Mouse (Mus musculus): ENCODE results near the gene Uroc1. TPM values are rescaled to one million over a fixed set of nuclear protein-coding genes. Genes with fewer than 3 reads are reported as not detected.

Uroc1 gene
- total RNA-seq, 1 experiment from 2014 or later: not detected

- ATAC-seq (replicated peaks in 1 of 2; ENCODE audit: insufficient read depth in 1 of 2, low FRiP score in 2 of 2, low TSS enrichment in 1 of 2, low read depth in 1 of 2, poor library complexity in 2 of 2, severe bottlenecking in 2 of 2): no peak
These were observed 62.7 kb downstream of the Uroc1 start for GRCm38 (mm10) chr6:90395751-90396150.

GRCm38 (mm10) chr6:90397291-90397690 is 64.2 kb downstream of the Uroc1 start:
- no peak for ATAC-seq (replicated peaks in 1 of 2; ENCODE audit: insufficient read depth in 1 of 2, low FRiP score in 2 of 2, low TSS enrichment in 1 of 2, low read depth in 1 of 2, poor library complexity in 2 of 2, severe bottlenecking in 2 of 2)

- no peak for ATAC-seq (replicated peaks in 1 of 2; ENCODE audit: insufficient read depth in 1 of 2, low FRiP score in 2 of 2, low TSS enrichment in 1 of 2, low read depth in 1 of 2, poor library complexity in 2 of 2, severe bottlenecking in 2 of 2)
These were observed 75.5 kb downstream of the Uroc1 start for GRCm38 (mm10) chr6:90408632-90409031.

GRCm38 (mm10) chr6:90410972-90411371 is 77.9 kb downstream of the Uroc1 start:
- ATAC-seq (replicated peaks in 1 of 2; ENCODE audit: insufficient read depth in 1 of 2, low FRiP score in 2 of 2, low TSS enrichment in 1 of 2, low read depth in 1 of 2, poor library complexity in 2 of 2, severe bottlenecking in 2 of 2): no peak

GRCm38 (mm10) chr6:90411926-90412325 is 78.8 kb downstream of the Uroc1 start:
- ATAC-seq (replicated peaks in 1 of 2; ENCODE audit: insufficient read depth in 1 of 2, low FRiP score in 2 of 2, low TSS enrichment in 1 of 2, low read depth in 1 of 2, poor library complexity in 2 of 2, severe bottlenecking in 2 of 2): no peak

Other genes starting within 250 kb of the Uroc1 start
- gene Vmn1r50, start 231.9 kb upstream of the Uroc1 start, total RNA-seq (2017): not detected in 2 replicates
- not detected in 2 replicates for gene Vmn1r51, start 210.7 kb upstream of the Uroc1 start, total RNA-seq (2017)
- gene Vmn1r52, start 158.5 kb upstream of the Uroc1 start, total RNA-seq (2017): not detected in 2 replicates
- gene V1ra8, start 130.5 kb upstream of the Uroc1 start, total RNA-seq (2017): not detected in 2 replicates
- gene Vmn1r53, start 108.8 kb upstream of the Uroc1 start, total RNA-seq (2017): not detected in 2 replicates
- not detected in 2 replicates for gene Vmn1r54, start 87.0 kb upstream of the Uroc1 start, total RNA-seq (2017)
- not detected in 2 replicates for gene BC048671, start 32.1 kb upstream of the Uroc1 start, total RNA-seq (2017)
- gene Chst13, start 8.1 kb upstream of the Uroc1 start, total RNA-seq (2017): 1.4 TPM in 1 of 2 replicates, not detected in the other
- 18.7 and 20.3 TPM in 2 replicates for gene Zxdc, start 36.2 kb downstream of the Uroc1 start, total RNA-seq (2017)
- not detected in 2 replicates for gene Cfap100, start 95.5 kb downstream of the Uroc1 start, total RNA-seq (2017)
- not detected in 2 replicates for gene Klf15, start 129.3 kb downstream of the Uroc1 start, total RNA-seq (2017)
- gene Aldh1l1, start 153.1 kb downstream of the Uroc1 start, total RNA-seq (2017): 13.1 and 18.0 TPM in 2 replicates

Data from hematopoietic stem cell, adult 5-6 weeks (primary cell).